Mouse (Mus musculus): ENCODE measurements around the gene Rere. TPM values are rescaled to one million over a fixed set of nuclear protein-coding genes. Genes with fewer than 3 reads are reported as not detected.
A peak's percentile ranks its signal among the peaks of the same experiment; 100 is the strongest.

Gene Rere
- total and polyA plus RNA-seq, 3 experiments, result 4.1 to 31.8 TPM; not detected in 1

- Histone ChIP-seq H3K27ac (ENCODE audit: control insufficient read depth, low read depth, low read length) (no peak overlapping the region; the same call in 1 of the 2 replicates), H3K9ac (ENCODE audit: control insufficient read depth, low read depth, low read length, poor library complexity, severe bottlenecking) (no peak overlapping the region), H3K9me3 (replicated peaks; ENCODE audit: insufficient read depth, low read length) (no peaks in the 10 kb centered on the region), H3K4me3 (ENCODE audit: control insufficient read depth in 1 of 2, insufficient read depth in 1 of 2, low read depth in 2 of 2, low read length in 2 of 2) (no peak overlapping the region), H3K79me2 (ENCODE audit: control insufficient read depth, insufficient read depth, low read length, poor library complexity) (no peaks in the 10 kb centered on the region), H3K27me3 (ENCODE audit: control insufficient read depth in 1 of 2, insufficient read depth in 2 of 2, low read length in 2 of 2) (no peaks in the 10 kb centered on the region), H3K36me3 (ENCODE audit: control insufficient read depth in 1 of 2, insufficient read depth in 2 of 2, low read length in 2 of 2) (no peaks in the 10 kb centered on the region), H3K4me1 (ENCODE audit: control insufficient read depth in 1 of 2, insufficient read depth in 2 of 2, low read length in 2 of 2) (no peaks in the 10 kb centered on the region)
- TF ChIP-seq ZNF384 (IDR thresholded peaks at IDR 0.05; ENCODE audit: low read depth, low read length) (no peak), MAFK (IDR thresholded peaks at IDR 0.05; ENCODE audit: borderline replicate concordance, low read depth, low read length) (no peak), SIN3A (IDR thresholded peaks at IDR 0.05; ENCODE audit: low read length) (peak; percentile 38; the same call in 1 of the 2 replicates), BHLHE40 (IDR thresholded peaks at IDR 0.05; ENCODE audit: borderline replicate concordance, low read depth, low read length) (no peak), UBTF (IDR thresholded peaks at IDR 0.05; ENCODE audit: borderline replicate concordance, insufficient read depth, low read depth, low read length) (no peak), TAL1 (IDR thresholded peaks at IDR 0.05; ENCODE audit: low read length) (no peak), TCF12 (IDR thresholded peaks at IDR 0.05; ENCODE audit: low read depth, low read length) (no peak), ETS1 (IDR thresholded peaks at IDR 0.05; ENCODE audit: low read depth, low read length) (no peak)
- peak; percentile 74 for DNase-seq (ENCODE audit: low read depth, low spot score)
Measured at GRCm38 (mm10) chr4:150486097-150486496, 204.7 kb downstream of the Rere start.

- Histone ChIP-seq H3K9ac (ENCODE audit: control insufficient read depth, low read depth, low read length, poor library complexity, severe bottlenecking) (no peak overlapping the region), H3K36me3 (ENCODE audit: control insufficient read depth in 1 of 2, insufficient read depth in 2 of 2, low read length in 2 of 2) (no peaks in the 10 kb centered on the region), H3K79me2 (ENCODE audit: control insufficient read depth, insufficient read depth, low read length, poor library complexity) (no peaks in the 10 kb centered on the region), H3K27ac (ENCODE audit: control insufficient read depth, low read depth, low read length) (no peak overlapping the region), H3K9me3 (replicated peaks; ENCODE audit: insufficient read depth, low read length) (no peaks in the 10 kb centered on the region), H3K4me1 (ENCODE audit: control insufficient read depth in 1 of 2, insufficient read depth in 2 of 2, low read length in 2 of 2) (no peaks in the 10 kb centered on the region), H3K4me3 (ENCODE audit: control insufficient read depth in 1 of 2, insufficient read depth in 1 of 2, low read depth in 2 of 2, low read length in 2 of 2) (no peak overlapping the region), H3K27me3 (ENCODE audit: control insufficient read depth in 1 of 2, insufficient read depth in 2 of 2, low read length in 2 of 2) (no peaks in the 10 kb centered on the region)
- TF ChIP-seq MAFK (IDR thresholded peaks at IDR 0.05; ENCODE audit: borderline replicate concordance, low read depth, low read length) (no peak), SMC3 (IDR thresholded peaks at IDR 0.05; ENCODE audit: low read depth, low read length) (no peak), SIN3A (IDR thresholded peaks at IDR 0.05; ENCODE audit: low read length) (no peak), TCF12 (IDR thresholded peaks at IDR 0.05; ENCODE audit: low read depth, low read length) (no peak), GABPA (IDR thresholded peaks at IDR 0.05; ENCODE audit: low read depth, low read length) (no peak)
- DNase-seq (ENCODE audit: low read depth, low spot score), result no peak
Measured at GRCm38 (mm10) chr4:150487109-150487508, 205.7 kb downstream of the Rere start.

- H3K27ac ChIP-seq (ENCODE audit: control insufficient read depth, low read depth, low read length), result no peak overlapping the region
- H3K9ac ChIP-seq (ENCODE audit: control insufficient read depth, low read depth, low read length, poor library complexity, severe bottlenecking), result no peak overlapping the region
- DNase-seq (ENCODE audit: low read depth, low spot score), result no peak
- no peaks in the 10 kb centered on the region for H3K9me3 ChIP-seq (replicated peaks; ENCODE audit: insufficient read depth, low read length)
- no peaks in the 10 kb centered on the region for H3K4me1 ChIP-seq (ENCODE audit: control insufficient read depth in 1 of 2, insufficient read depth in 2 of 2, low read length in 2 of 2)
- H3K4me3 ChIP-seq (ENCODE audit: control insufficient read depth in 1 of 2, insufficient read depth in 1 of 2, low read depth in 2 of 2, low read length in 2 of 2), result no peak overlapping the region
- TF ChIP-seq MYB (IDR thresholded peaks at IDR 0.05; ENCODE audit: low read depth, low read length) (no peak), CHD1 (IDR thresholded peaks at IDR 0.05; ENCODE audit: low read depth, low read length) (no peak), ETS1 (IDR thresholded peaks at IDR 0.05; ENCODE audit: low read depth, low read length) (no peak), POLR2AphosphoS5 (IDR thresholded peaks at IDR 0.05; ENCODE audit: borderline replicate concordance, low read depth, low read length) (no peak), KAT2A (conservative IDR thresholded peaks at IDR 0.05; ENCODE audit: low read depth, low read length) (no peak), POLR2AphosphoS2 (IDR thresholded peaks at IDR 0.05; ENCODE audit: low read length) (no peak), MYC (IDR thresholded peaks at IDR 0.05; ENCODE audit: low read depth, low read length) (no peak), ELF1 (IDR thresholded peaks at IDR 0.05; ENCODE audit: low read depth, low read length) (no peak)
- H3K27me3 ChIP-seq (ENCODE audit: control insufficient read depth in 1 of 2, insufficient read depth in 2 of 2, low read length in 2 of 2), result no peaks in the 10 kb centered on the region
- no peaks in the 10 kb centered on the region for H3K79me2 ChIP-seq (ENCODE audit: control insufficient read depth, insufficient read depth, low read length, poor library complexity)
- no peaks in the 10 kb centered on the region for H3K36me3 ChIP-seq (ENCODE audit: control insufficient read depth in 1 of 2, insufficient read depth in 2 of 2, low read length in 2 of 2)
Measured at GRCm38 (mm10) chr4:150488096-150488748, 206.8 kb downstream of the Rere start.

All from MEL (cell line).